Mouse (Mus musculus) forebrain, postnatal 0 days (tissue): ENCODE measurements around the gene Usp24. TPM values are rescaled to one million over a fixed set of nuclear protein-coding genes. Genes with fewer than 3 reads are reported as not detected.

Experiments
- ATAC-seq: fragments of 200-750 bp; cut with Nextera tagmentation; 2 replicates; pipeline ENCODE4 v1.8.0; 2017; ENCODE audit warnings: mild to moderate bottlenecking, moderate library complexity
- DNase-seq: peaks from one replicate; pipeline ENCODE4 v3.0.0-alpha.2; 2015
- H3K27ac ChIP-seq: fragments of 300-500 bp; sonication (generic); 2 replicates; pipeline ENCODE4 v1.5.1; 2014; ENCODE audit warnings: low read depth, mild to moderate bottlenecking, antibody characterized with exemption, low read length, moderate library complexity, mixed read lengths
- H3K27me3 ChIP-seq: fragments of 300-500 bp; sonication (generic); 2 replicates; pipeline ENCODE4 v1.6.1; 2014; ENCODE audit warnings: mild to moderate bottlenecking, low read length, mixed read lengths; ENCODE audit not compliant: insufficient read depth
- H3K36me3 ChIP-seq: fragments of 300-500 bp; sonication (generic); 2 replicates; pipeline ENCODE4 v1.6.1; 2014; ENCODE audit warnings: mild to moderate bottlenecking, moderate library complexity; ENCODE audit not compliant: insufficient read depth
- H3K4me1 ChIP-seq: fragments of 300-500 bp; sonication (generic); 2 replicates; pipeline ENCODE4 v1.6.1; 2014; ENCODE audit warnings: antibody characterized with exemption; ENCODE audit not compliant: insufficient read depth
- H3K4me2 ChIP-seq: fragments of 300-500 bp; sonication (generic); 2 replicates; pipeline ENCODE4 v1.6.1; 2014; ENCODE audit warnings: low read depth, mild to moderate bottlenecking, moderate library complexity
- H3K4me3 ChIP-seq: fragments of 300-500 bp; sonication (generic); 2 replicates; pipeline ENCODE4 v1.5.1; 2014; ENCODE audit warnings: low read depth, low read length, mixed read lengths
- H3K9ac ChIP-seq: fragments of 300-500 bp; sonication (generic); 2 replicates; pipeline ENCODE4 v1.6.1; 2014; ENCODE audit warnings: mild to moderate bottlenecking
- H3K9me3 ChIP-seq: fragments of 300-500 bp; sonication (generic); 2 replicates; pipeline ENCODE4 v1.6.1; 2016; ENCODE audit warnings: low read length
- CTCF ChIP-seq: sonication (generic); IDR thresholded peaks from 2 replicates; pipeline ENCODE4 v1.5.1; 2016; ENCODE audit warnings: antibody characterized with exemption, control low read depth, low read depth
- WGBS: fragments of 180-500 bp; shearing (Covaris S2); extraction: QIAGEN DNeasy Blood & Tissue Kit; methylation state at CpG from one replicate; pipeline ENCODE4 v1.1.7; 2014; 5-methylcytosine and 5-hydroxymethylcytosine counted together
- polyA plus RNA-seq: library from polyadenylated mRNA; unstranded; fragments of >200 nt; fragmentation: Nextera tagmentation; extraction: Ambion mirVana; gene quantifications from 2 replicates; pipeline ENCODE4 v1.2.1, GENCODE M21; 2015
- total RNA-seq: library from RNA; depleted of rRNA; stranded (reverse); fragments of >200 nt; gene quantifications from 2 replicates; pipeline ENCODE4 v1.2.3, GENCODE M21; 2014; rRNA removed

Gene Usp24
- total RNA-seq, result 28.1 and 31.5 TPM in 2 replicates
- polyA plus RNA-seq, result 4.3 and 7.8 TPM in 2 replicates

DNA sequence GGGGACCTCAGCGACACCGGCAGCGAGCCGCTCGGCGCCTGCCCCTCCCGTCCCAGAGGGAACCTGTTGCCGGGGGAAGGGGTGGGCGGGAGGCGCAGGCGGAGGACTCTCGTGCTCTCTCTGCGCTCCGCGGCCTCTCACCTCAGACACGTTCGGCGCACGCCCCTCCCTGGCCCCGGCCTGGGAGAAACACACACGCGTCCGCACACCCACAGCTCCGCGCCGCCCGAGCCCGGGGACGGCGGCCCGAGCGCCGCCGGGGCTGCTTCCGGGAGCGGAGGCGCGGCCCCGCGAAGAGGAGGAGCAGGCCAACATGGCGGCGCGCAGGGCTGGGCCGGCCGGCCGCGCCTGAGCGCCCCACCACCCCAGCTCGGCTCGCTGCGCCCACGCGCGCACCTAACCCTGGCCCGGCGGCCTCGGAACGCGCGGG lies at the start of gene Usp24:
Gene Usp24 (plus strand): TSS at position 293 of the 430 bp plus-strand sequence.
- H3K4me3 ChIP-seq, result peak within 1 kb of the TSS; percentile 92
- H3K4me1 ChIP-seq, result peaks cover 19% of the 10 kb centered on the region
- peak within 1 kb of the TSS; percentile 81 for H3K4me2 ChIP-seq
- no peak for TF ChIP-seq CTCF
- H3K36me3 ChIP-seq, result no peaks in the 10 kb centered on the region
- no peaks in the 10 kb centered on the region for H3K9me3 ChIP-seq
- no peaks in the 10 kb centered on the region for H3K27me3 ChIP-seq
- WGBS, result under 1% methylated on average over 42 of the region's 60 CpGs
- ATAC-seq, result peak; percentile 90
- peak within 1 kb of the TSS; percentile 90 for H3K27ac ChIP-seq
- H3K9ac ChIP-seq, result peak within 1 kb of the TSS; percentile 97
- DNase-seq, result peak; percentile 74

DNA sequence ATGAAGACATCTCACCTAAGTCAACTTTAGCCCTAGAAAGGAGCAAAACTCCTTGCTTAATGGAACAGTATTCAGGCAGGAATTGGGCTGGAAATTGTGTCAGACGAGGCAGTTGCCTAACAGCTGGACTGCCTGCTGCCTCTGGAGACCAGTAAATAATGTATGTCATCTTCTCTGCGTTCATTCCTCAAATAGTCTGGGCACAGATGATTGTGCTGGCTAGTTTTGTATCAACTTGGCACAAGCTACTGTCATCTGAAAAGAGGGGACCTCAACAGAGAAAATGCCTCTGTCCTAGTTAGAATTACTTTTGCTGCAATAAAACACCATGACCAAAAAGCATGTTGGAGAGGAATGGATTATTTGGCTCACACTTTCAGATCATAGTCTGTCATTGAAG lies 39.1 kb upstream of the Usp24 start:
- no peak overlapping the region for H3K9ac ChIP-seq
- no peaks in the 10 kb centered on the region for H3K4me1 ChIP-seq
- DNase-seq (no peak), ATAC-seq (no peak)
- TF ChIP-seq CTCF, result no peak
- no peaks in the 10 kb centered on the region for H3K27me3 ChIP-seq
- no peak overlapping the region for H3K4me3 ChIP-seq
- no peak overlapping the region for H3K4me2 ChIP-seq
- no peaks in the 10 kb centered on the region for H3K9me3 ChIP-seq
- 53% methylated on average over 2 of the region's 2 CpGs for WGBS
- no peaks in the 10 kb centered on the region for H3K36me3 ChIP-seq
- H3K27ac ChIP-seq, result no peak overlapping the region

- 53% methylated on average over 4 of the region's 4 CpGs for WGBS
- Histone ChIP-seq H3K36me3 (no peaks in the 10 kb centered on the region), H3K9me3 (no peaks in the 10 kb centered on the region), H3K4me2 (no peak overlapping the region), H3K9ac (no peak overlapping the region), H3K27me3 (no peaks in the 10 kb centered on the region), H3K27ac (no peak overlapping the region), H3K4me1 (no peaks in the 10 kb centered on the region), H3K4me3 (no peak overlapping the region)
- TF ChIP-seq CTCF, result no peak
- DNase-seq (no peak), ATAC-seq (no peak)
These were observed 36.8 kb upstream of the Usp24 start for GRCm38 (mm10) chr4:106279177-106279576.

GRCm38 (mm10) chr4:106281128-106281491 lies 34.9 kb upstream of the Usp24 start:
- Histone ChIP-seq H3K36me3 (no peaks in the 10 kb centered on the region), H3K4me2 (no peak overlapping the region), H3K9me3 (no peaks in the 10 kb centered on the region), H3K27ac (no peak overlapping the region), H3K4me3 (no peak overlapping the region), H3K4me1 (no peaks in the 10 kb centered on the region), H3K9ac (no peak overlapping the region), H3K27me3 (no peaks in the 10 kb centered on the region)
- no peak for TF ChIP-seq CTCF
- no peak for ATAC-seq
- no peak for DNase-seq
- 34% methylated on average over 2 of the region's 2 CpGs for WGBS

- no peak overlapping the region for H3K4me2 ChIP-seq
- no peak overlapping the region for H3K4me3 ChIP-seq
- H3K9ac ChIP-seq, result no peak overlapping the region
- no peaks in the 10 kb centered on the region for H3K36me3 ChIP-seq
- no peaks in the 10 kb centered on the region for H3K4me1 ChIP-seq
- no peaks in the 10 kb centered on the region for H3K27me3 ChIP-seq
- no peak for TF ChIP-seq CTCF
- ATAC-seq (no peak), DNase-seq (peak; percentile 14)
- WGBS, result 42% methylated on average over 8 of the region's 8 CpGs
- no peak overlapping the region for H3K27ac ChIP-seq
- H3K9me3 ChIP-seq, result no peaks in the 10 kb centered on the region
These were observed 34.4 kb upstream of the Usp24 start for GRCm38 (mm10) chr4:106281492-106282122.

GRCm38 (mm10) chr4:106282123-106282510 lies 33.9 kb upstream of the Usp24 start:
- WGBS, result 89% methylated on average over 3 of the region's 3 CpGs
- DNase-seq (no peak), ATAC-seq (no peak)
- Histone ChIP-seq H3K27ac (no peak overlapping the region), H3K4me1 (no peaks in the 10 kb centered on the region), H3K4me2 (no peak overlapping the region), H3K9me3 (no peaks in the 10 kb centered on the region), H3K36me3 (no peaks in the 10 kb centered on the region), H3K27me3 (no peaks in the 10 kb centered on the region), H3K9ac (no peak overlapping the region), H3K4me3 (no peak overlapping the region)
- no peak for TF ChIP-seq CTCF

DNA sequence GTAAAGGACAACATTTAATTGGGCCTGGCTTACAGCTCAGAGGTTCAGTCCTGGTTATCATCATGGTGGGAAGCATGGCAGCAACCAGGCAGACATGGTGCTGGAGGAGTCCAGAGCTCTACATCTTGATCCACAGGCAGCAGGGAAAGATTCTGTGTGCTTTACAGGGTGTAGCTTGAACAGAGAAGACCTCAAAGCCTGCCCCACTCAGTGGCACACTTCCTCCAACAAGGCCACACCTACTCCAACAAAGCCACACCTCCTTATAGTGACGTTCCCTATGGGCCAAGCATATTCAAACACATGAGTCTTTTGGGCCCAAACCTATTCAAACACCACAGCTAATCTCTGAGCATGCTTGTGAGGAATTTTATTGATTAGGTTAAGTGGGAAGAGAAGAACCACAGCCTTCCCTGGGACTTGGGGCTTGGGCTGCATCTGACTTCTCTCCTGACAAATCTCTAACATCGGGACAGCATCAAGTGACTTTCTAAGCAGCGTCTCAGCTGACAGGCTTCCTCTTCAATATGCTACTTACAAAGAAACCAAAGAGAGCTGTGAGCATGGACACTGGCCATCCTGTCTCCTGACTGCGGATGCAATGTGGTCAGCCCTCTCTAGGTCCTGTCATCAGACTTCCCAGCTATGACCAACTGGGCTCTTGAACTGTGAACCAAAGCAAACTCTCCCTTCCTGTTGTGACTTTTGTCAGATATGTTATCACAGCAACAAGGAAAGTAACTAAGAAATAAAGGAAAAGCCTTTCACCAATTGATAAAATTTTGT lies 28.9 kb upstream of the Usp24 start:
- TF ChIP-seq CTCF, result no peak
- DNase-seq (no peak), ATAC-seq (no peak)
- no peak overlapping the region for H3K9ac ChIP-seq
- H3K4me2 ChIP-seq, result no peak overlapping the region
- H3K9me3 ChIP-seq, result no peaks in the 10 kb centered on the region
- no peaks in the 10 kb centered on the region for H3K27me3 ChIP-seq
- 86% methylated on average over 4 of the region's 4 CpGs for WGBS
- H3K4me3 ChIP-seq, result no peak overlapping the region
- no peaks in the 10 kb centered on the region for H3K36me3 ChIP-seq
- no peak overlapping the region for H3K27ac ChIP-seq
- no peaks in the 10 kb centered on the region for H3K4me1 ChIP-seq
